Mouse (Mus musculus) cortical plate, adult 2 months (tissue): Measurements from ENCODE around the gene Siglecg. TPM values are rescaled to one million over a fixed set of nuclear protein-coding genes. Genes with fewer than 3 reads are reported as not detected.

Source experiments
- H3K27ac ChIP-seq: fragments of 200-500 bp; 2 replicates; pipeline ENCODE4 v1.5.1; 2012; ENCODE audit warnings: low read length, control low read depth, inconsistent platforms; ENCODE audit not compliant: insufficient read depth
- H3K4me1 ChIP-seq: fragments of 200-500 bp; 2 replicates; pipeline ENCODE4 v1.6.1; 2011; ENCODE audit warnings: low read length; ENCODE audit not compliant: control insufficient read depth, insufficient read depth
- H3K4me3 ChIP-seq: fragments of 200-500 bp; 2 replicates; pipeline ENCODE4 v1.5.1; 2011; ENCODE audit warnings: mild to moderate bottlenecking, low read length, control low read depth; ENCODE audit not compliant: insufficient read depth
- CTCF ChIP-seq: fragments of 200-500 bp; IDR thresholded peaks from 2 replicates; pipeline ENCODE4 v1.5.1; 2011; ENCODE audit warnings: mild to moderate bottlenecking, control low read depth, low read length; ENCODE audit not compliant: insufficient read depth; ENCODE audit errors: extremely low read depth
- POLR2A ChIP-seq: fragments of 200-500 bp; IDR thresholded peaks from 2 replicates; pipeline ENCODE4 v1.6.1; 2011; ENCODE audit warnings: mild to moderate bottlenecking, low read length, control low read depth; ENCODE audit not compliant: insufficient read depth; ENCODE audit errors: extremely low read depth
- polyA plus RNA-seq: library from polyadenylated mRNA; depleted of rRNA; stranded (reverse); fragments of >200 nt; gene quantifications from 2 replicates; pipeline ENCODE4 v1.2.3, GENCODE M21; 2012; rRNA removed

Gene Siglecg
- polyA plus RNA-seq, 1 experiment = 0.17 TPM

DNA sequence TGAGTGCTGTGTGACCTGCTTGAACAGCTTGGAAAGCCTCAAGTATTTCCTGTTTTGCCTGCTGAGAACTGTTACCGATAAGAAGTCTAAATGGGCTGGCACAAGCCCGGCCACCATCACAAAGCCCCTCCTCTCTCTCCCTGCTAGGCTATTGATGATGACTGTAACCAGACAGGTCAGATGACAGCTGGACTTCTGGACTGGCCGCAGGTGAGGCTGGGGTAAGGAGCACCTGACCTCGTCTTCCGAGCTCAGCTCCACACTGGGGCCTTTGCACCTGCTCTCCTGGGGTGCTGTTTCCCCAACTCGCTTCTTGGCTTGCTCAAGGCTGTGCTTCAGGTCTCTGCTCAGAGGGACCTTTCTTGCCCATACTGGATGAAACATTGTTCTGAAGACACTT lies 46.4 kb downstream of the Siglecg start:
- Histone ChIP-seq H3K27ac (no peak overlapping the region), H3K4me3 (no peak overlapping the region), H3K4me1 (no peaks in the 10 kb centered on the region)
- TF ChIP-seq POLR2A (no peak), CTCF (no peak)

DNA sequence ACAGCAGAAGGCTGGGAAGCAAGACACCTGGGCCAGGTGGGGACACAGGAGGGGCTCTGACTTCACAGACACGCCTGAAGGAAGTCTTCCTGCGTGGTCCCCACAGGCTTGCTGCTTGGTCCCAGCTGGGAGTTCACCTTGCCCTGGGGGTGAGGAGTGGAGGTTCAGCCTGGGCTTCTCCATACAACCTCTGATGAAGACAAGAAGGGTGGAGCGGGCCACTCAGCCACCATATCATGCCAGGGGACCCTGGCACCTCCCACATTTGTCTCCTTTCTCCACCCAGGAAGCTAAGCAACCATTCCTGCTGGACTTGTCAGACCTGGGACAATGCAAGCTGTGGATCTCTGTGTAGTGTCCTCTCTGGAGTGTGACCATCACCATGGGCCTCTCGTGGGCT lies 54.8 kb downstream of the Siglecg start, which contains the start of gene Vsig10l:
Gene Vsig10l (plus strand): TSS at position 301 of the 400 bp plus-strand sequence.
- H3K4me1 ChIP-seq = no peaks in the 10 kb centered on the region
- no peak within 1 kb of the TSS for H3K4me3 ChIP-seq
- no peak within 1 kb of the TSS for H3K27ac ChIP-seq
- TF ChIP-seq CTCF (no peak), POLR2A (no peak)

DNA sequence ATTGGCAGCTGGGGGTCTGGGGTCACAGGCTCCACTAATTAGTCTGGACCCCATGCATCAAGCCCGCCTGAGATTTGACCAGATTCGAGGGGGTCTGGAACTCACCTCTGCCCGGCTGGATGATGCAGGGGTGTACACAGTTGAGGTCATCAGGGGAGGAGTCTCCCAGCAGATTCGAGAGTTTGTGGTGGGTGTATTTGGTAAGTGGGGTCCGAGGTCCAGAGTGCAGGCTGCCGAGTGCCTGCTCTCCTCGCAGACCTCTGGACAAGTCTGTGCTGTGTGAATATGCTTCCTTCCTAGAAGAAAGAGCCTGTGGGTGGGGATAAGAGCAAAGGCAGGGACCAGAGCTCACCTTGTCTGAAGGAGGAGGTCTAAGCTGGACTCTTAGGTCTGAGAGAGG lies 56.0 kb downstream of the Siglecg start:
- Histone ChIP-seq H3K4me1 (no peaks in the 10 kb centered on the region), H3K27ac (no peak overlapping the region), H3K4me3 (no peak overlapping the region)
- TF ChIP-seq CTCF (no peak), POLR2A (no peak)

DNA sequence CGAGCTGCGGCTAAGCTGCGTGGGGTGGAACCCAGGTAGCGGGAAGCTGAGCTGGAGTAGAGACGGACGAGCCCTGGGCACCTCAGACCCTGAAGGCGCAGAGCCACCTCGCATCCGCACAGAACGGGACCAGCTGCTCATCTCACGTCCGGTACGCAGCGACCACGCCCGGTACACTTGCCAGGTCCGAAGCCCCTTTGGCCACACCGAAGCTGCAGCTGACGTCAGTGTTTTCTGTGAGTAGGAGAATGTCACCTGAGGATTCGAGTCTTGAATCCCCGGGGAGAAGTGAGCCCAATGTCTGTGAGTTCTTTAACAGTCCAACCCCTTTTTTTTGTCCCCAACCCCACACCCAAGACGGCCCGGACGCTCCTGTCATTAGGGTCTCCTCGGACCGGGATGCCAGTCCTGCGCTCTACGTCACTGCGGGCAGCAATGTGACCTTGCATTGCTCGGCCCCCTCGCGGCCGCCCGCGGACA lies 56.9 kb downstream of the Siglecg start:
- H3K27ac ChIP-seq = no peak overlapping the region
- no peaks in the 10 kb centered on the region for H3K4me1 ChIP-seq

GRCm38 (mm10) chr7:43465344-43466098 lies 57.5 kb downstream of the Siglecg start:
- Histone ChIP-seq H3K4me1 (no peaks in the 10 kb centered on the region), H3K4me3 (peak overlapping the region; percentile 46), H3K27ac (no peak overlapping the region)
- TF ChIP-seq CTCF (no peak), POLR2A (no peak)

More for the DNA sequence above, 56.9 kb downstream of the Siglecg start:
- no peak for TF ChIP-seq POLR2A
- TF ChIP-seq CTCF = no peak
- peak overlapping the region; percentile 46; the same call in 1 of the 2 replicates for H3K4me3 ChIP-seq

GRCm38 (mm10) chr7:43466099-43466694 lies 58.2 kb downstream of the Siglecg start:
- Histone ChIP-seq H3K4me3 (peak overlapping the region; percentile 46), H3K4me1 (no peaks in the 10 kb centered on the region), H3K27ac (no peak overlapping the region)
- TF ChIP-seq POLR2A (no peak), CTCF (peak; percentile 57)

Other genes with a start within 250 kb of the Siglecg start
- 15.3 and 15.4 TPM in 2 replicates for gene Zfp715, start 94.9 kb upstream of the Siglecg start, polyA plus RNA-seq
- 0.44 and 1.1 TPM in 2 replicates for gene Siglecf, start 56.9 kb upstream of the Siglecg start, polyA plus RNA-seq
- gene Lim2, start 19.5 kb downstream of the Siglecg start, polyA plus RNA-seq = not detected in 2 replicates
- 0.32 TPM in 1 of 2 replicates, not detected in the other for gene Nkg7, start 28.9 kb downstream of the Siglecg start, polyA plus RNA-seq
- not detected in 2 replicates for gene Cldnd2, start 32.6 kb downstream of the Siglecg start, polyA plus RNA-seq
- gene Etfb, start 35.9 kb downstream of the Siglecg start, polyA plus RNA-seq = 89.4 and 94.5 TPM in 2 replicates
- 0.78 and 2.1 TPM in 2 replicates for gene Gm45233, start 35.9 kb downstream of the Siglecg start, polyA plus RNA-seq
- 1.7 and 3.2 TPM in 2 replicates for gene Vsig10l, start 54.9 kb downstream of the Siglecg start, polyA plus RNA-seq
- 42.2 and 46.0 TPM in 2 replicates for gene Iglon5, start 81.9 kb downstream of the Siglecg start, polyA plus RNA-seq
- gene 4931406B18Rik, start 97.7 kb downstream of the Siglecg start, polyA plus RNA-seq = not detected in 2 replicates
- 9.3 and 11.2 TPM in 2 replicates for gene Cd33, start 136.2 kb downstream of the Siglecg start, polyA plus RNA-seq
- gene Zfp658, start 154.1 kb downstream of the Siglecg start, polyA plus RNA-seq = 5.9 and 6.1 TPM in 2 replicates
- gene Zfp719, start 171.4 kb downstream of the Siglecg start, polyA plus RNA-seq = 8.7 and 9.2 TPM in 2 replicates
- 0.15 and 0.21 TPM in 2 replicates for gene Zfp819, start 199.0 kb downstream of the Siglecg start, polyA plus RNA-seq
- 0.04 TPM in 1 of 2 replicates, not detected in the other for gene Ceacam18, start 226.5 kb downstream of the Siglecg start, polyA plus RNA-seq